8 mouse cellular contexts compared by ENCODE assay signal in genomic region chr10:128093496-128094294, GRCm38 (mm10). TPM values are rescaled to one million over a fixed set of nuclear protein-coding genes. Genes with fewer than 3 reads are reported as not detected.
DNase-seq lines count a peak whose midpoint lies in the region; ATAC-seq lines count a peak whose summit lies in the region.

No protein-coding gene starts in this region.

- peak overlapping the region; percentile 97 for H3K27ac ChIP-seq in heart, embryonic 16.5 days (ENCODE audit: low read length)
- peak overlapping the region; percentile 92 for H3K27ac ChIP-seq in limb, embryonic 12.5 days
- peak overlapping the region; percentile 89; the same call in 1 of the 2 replicates for H3K27ac ChIP-seq in midbrain, embryonic 14.5 days (replicated peaks; ENCODE audit: low read depth, low read length)

- H3K9me3 ChIP-seq in heart, embryonic 16.5 days (replicated peaks; ENCODE audit: control insufficient read depth, low read length) = no peaks in the 10 kb centered on the region
- no peaks in the 10 kb centered on the region for H3K9me3 ChIP-seq in limb, embryonic 12.5 days
- no peaks in the 10 kb centered on the region for H3K9me3 ChIP-seq in midbrain, embryonic 14.5 days (ENCODE audit: control insufficient read depth, low read length)

- DNase-seq in urinary bladder, postnatal 14 days (ENCODE audit: low spot score) = peak; percentile 27
- no peak for DNase-seq in urinary bladder, postnatal 25 days (ENCODE audit: low spot score)
- DNase-seq in cerebellum, postnatal 10 days = peak; percentile 81 to 82
- DNase-seq in midbrain, embryonic 14.5 days = peak; percentile 8
- peak; percentile 38 for DNase-seq in testis, postnatal 14 days (ENCODE audit: low spot score)

- ATAC-seq in heart, embryonic 16.5 days (replicated peaks; ENCODE audit: extremely low read depth, insufficient read depth, low FRiP score) = no peak
- ATAC-seq in limb, embryonic 12.5 days (ENCODE audit: insufficient number of reproducible peaks, insufficient read depth, low FRiP score, low TSS enrichment, low read depth) = no peak
- ATAC-seq in midbrain, embryonic 14.5 days (ENCODE audit: low FRiP score, low TSS enrichment) = no peak
- ATAC-seq in inflammation-experienced regulatory T-cells, adult 6 months = no peak

- peaks cover 47% of the 10 kb centered on the region for H3K4me1 ChIP-seq in heart, embryonic 16.5 days (ENCODE audit: control insufficient read depth, insufficient read depth, low read length)
- peaks cover 52% of the 10 kb centered on the region for H3K4me1 ChIP-seq in limb, embryonic 12.5 days (replicated peaks)
- peaks cover 36% of the 10 kb centered on the region for H3K4me1 ChIP-seq in midbrain, embryonic 14.5 days (ENCODE audit: control insufficient read depth, insufficient read depth, low read length)

- H3K4me2 ChIP-seq in heart, embryonic 16.5 days (ENCODE audit: low read depth, low read length) = peak overlapping the region; percentile 86
- H3K4me2 ChIP-seq in limb, embryonic 12.5 days = peak overlapping the region; percentile 85
- peak overlapping the region; percentile 91 for H3K4me2 ChIP-seq in midbrain, embryonic 14.5 days (ENCODE audit: low read length)

- H3K4me3 ChIP-seq in heart, embryonic 16.5 days (ENCODE audit: low read length) = peak overlapping the region; percentile 79
- H3K4me3 ChIP-seq in limb, embryonic 12.5 days (replicated peaks) = peak overlapping the region; percentile 85
- H3K4me3 ChIP-seq in midbrain, embryonic 14.5 days (replicated peaks; ENCODE audit: low read depth, low read length) = peak overlapping the region; percentile 75

- H3K27me3 ChIP-seq in heart, embryonic 16.5 days (ENCODE audit: control insufficient read depth, insufficient read depth, low read length) = no peaks in the 10 kb centered on the region
- H3K27me3 ChIP-seq in limb, embryonic 12.5 days = no peaks in the 10 kb centered on the region
- H3K27me3 ChIP-seq in midbrain, embryonic 14.5 days (ENCODE audit: control insufficient read depth, insufficient read depth, low read length) = no peaks in the 10 kb centered on the region

- H3K9ac ChIP-seq in heart, embryonic 16.5 days (ENCODE audit: low read length) = peak overlapping the region; percentile 87
- H3K9ac ChIP-seq in limb, embryonic 12.5 days (replicated peaks) = peak overlapping the region; percentile 82
- H3K9ac ChIP-seq in midbrain, embryonic 14.5 days (replicated peaks; ENCODE audit: low read length) = peak overlapping the region; percentile 77

- peaks cover 17% of the 10 kb centered on the region for H3K36me3 ChIP-seq in heart, embryonic 16.5 days (ENCODE audit: control insufficient read depth, insufficient read depth)
- H3K36me3 ChIP-seq in limb, embryonic 12.5 days = peaks cover 18% of the 10 kb centered on the region
- H3K36me3 ChIP-seq in midbrain, embryonic 14.5 days (ENCODE audit: control insufficient read depth, insufficient read depth, low read length) = peaks cover 22% of the 10 kb centered on the region

- WGBS in heart, embryonic 16.5 days = 25% methylated on average over 13 of the region's 13 CpGs
- 29% methylated on average over 13 of the region's 13 CpGs for WGBS in limb, embryonic 12.5 days
- WGBS in midbrain, embryonic 14.5 days = 23% methylated on average over 13 of the region's 13 CpGs

RNA-seq across cellular contexts. Expression of gene Baz2a, which starts 2.3 kb away (rescaled TPM):
- 6.6 and 8.5 TPM in 2 replicates for polyA plus RNA-seq in heart, embryonic 16.5 days (2015; fragmentation: Nextera tagmentation; extraction: Ambion mirVana)
- 8.6 and 9.5 TPM in 2 replicates for polyA plus RNA-seq in limb, embryonic 12.5 days (2016; fragmentation: Nextera tagmentation; extraction: Ambion mirVana)
- 14.8 and 19.4 TPM in 2 replicates for polyA plus RNA-seq in midbrain, embryonic 14.5 days (2014; fragmentation: Nextera tagmentation; extraction: Ambion mirVana)
- polyA plus RNA-seq in inflammation-experienced regulatory T-cells, adult 6 months (2017; shearing (Covaris generic)) = 10 to 100 TPM; 37.9 to 63.7 (median 44.3) TPM

RNA-seq across cellular contexts. Expression of gene Atp5b, which starts 10.6 kb away (rescaled TPM):
- polyA plus RNA-seq in heart, embryonic 16.5 days (2015; fragmentation: Nextera tagmentation; extraction: Ambion mirVana) = 6,748 and 7,106 TPM in 2 replicates
- polyA plus RNA-seq in limb, embryonic 12.5 days (2016; fragmentation: Nextera tagmentation; extraction: Ambion mirVana) = 2,018 and 2,026 TPM in 2 replicates
- polyA plus RNA-seq in midbrain, embryonic 14.5 days (2014; fragmentation: Nextera tagmentation; extraction: Ambion mirVana) = 1,898 and 2,035 TPM in 2 replicates
- polyA plus RNA-seq in inflammation-experienced regulatory T-cells, adult 6 months (2017; shearing (Covaris generic)) = 100 to 1,000 TPM; 459 to 529 (median 464) TPM

RNA-seq across cellular contexts. Expression of gene Ptges3, which starts 34.9 kb away (rescaled TPM):
- 263 and 278 TPM in 2 replicates for polyA plus RNA-seq in heart, embryonic 16.5 days (2015; fragmentation: Nextera tagmentation; extraction: Ambion mirVana)
- polyA plus RNA-seq in limb, embryonic 12.5 days (2016; fragmentation: Nextera tagmentation; extraction: Ambion mirVana) = 567 and 594 TPM in 2 replicates
- polyA plus RNA-seq in midbrain, embryonic 14.5 days (2014; fragmentation: Nextera tagmentation; extraction: Ambion mirVana) = 413 and 443 TPM in 2 replicates
- polyA plus RNA-seq in inflammation-experienced regulatory T-cells, adult 6 months (2017; shearing (Covaris generic)) = 100 to 1,000 TPM; 186 to 360 (median 347) TPM

RNA-seq across cellular contexts. Expression of gene Naca, which starts 58.3 kb away (rescaled TPM):
- 419 and 441 TPM in 2 replicates for polyA plus RNA-seq in heart, embryonic 16.5 days (2015; fragmentation: Nextera tagmentation; extraction: Ambion mirVana)
- polyA plus RNA-seq in limb, embryonic 12.5 days (2016; fragmentation: Nextera tagmentation; extraction: Ambion mirVana) = 916 and 923 TPM in 2 replicates
- 627 and 634 TPM in 2 replicates for polyA plus RNA-seq in midbrain, embryonic 14.5 days (2014; fragmentation: Nextera tagmentation; extraction: Ambion mirVana)
- 1,000 to 10,000 TPM in 2 of 3 experiments, 100 to 1,000 TPM in 1; 923 to 1,212 (median 1,047) TPM for polyA plus RNA-seq in inflammation-experienced regulatory T-cells, adult 6 months (2017; shearing (Covaris generic))
